Mouse (Mus musculus) heart, embryonic 14.5 days (tissue): ENCODE measurements around the gene Gpr162. TPM values are rescaled to one million over a fixed set of nuclear protein-coding genes. Genes with fewer than 3 reads are reported as not detected.

Experiments
- ATAC-seq: fragments of 200-750 bp; cut with Nextera tagmentation; 2 replicates; pipeline ENCODE4 v1.8.0; 2017; ENCODE audit warnings: low read depth, moderate TSS enrichment; ENCODE audit not compliant: insufficient number of reproducible peaks, insufficient read depth, low FRiP score
- H3K27ac ChIP-seq, 2 experiments: fragments of 200-500 bp in 1 of 2; fragments of 300-500 bp in 1 of 2; sonication (generic) in 1 of 2; replicated peaks in 1 of 2; 2 replicates each; pipeline ENCODE4 v1.5.1; 2012 to 2014; ENCODE audit warnings: low read depth in 2 of 2, low read length in 2 of 2, control low read depth in 1 of 2, mild to moderate bottlenecking in 1 of 2, mixed read lengths in 1 of 2; ENCODE audit not compliant: control insufficient read depth in 1 of 2, insufficient read depth in 1 of 2
- H3K27me3 ChIP-seq: fragments of 300-500 bp; sonication (generic); 2 replicates; pipeline ENCODE4 v1.6.1; 2014; ENCODE audit warnings: mild to moderate bottlenecking, low read length, control low read depth; ENCODE audit not compliant: control insufficient read depth, insufficient read depth
- H3K36me3 ChIP-seq: fragments of 300-500 bp; sonication (generic); 2 replicates; pipeline ENCODE4 v1.6.1; 2014; ENCODE audit warnings: mild to moderate bottlenecking, control low read depth, low read length, mixed read lengths; ENCODE audit not compliant: control insufficient read depth, insufficient read depth
- H3K4me1 ChIP-seq, 2 experiments: fragments of 200-500 bp in 1 of 2; fragments of 300-500 bp in 1 of 2; sonication (generic) in 1 of 2; 2 replicates each; pipeline ENCODE4 v1.6.1; 2012 to 2014; ENCODE audit warnings: low read length in 2 of 2, control low read depth in 1 of 2, mixed read lengths in 1 of 2; ENCODE audit not compliant: control insufficient read depth in 2 of 2, insufficient read depth in 2 of 2
- H3K4me2 ChIP-seq: fragments of 300-500 bp; sonication (generic); 2 replicates; pipeline ENCODE4 v1.6.1; 2014; ENCODE audit warnings: mild to moderate bottlenecking, low read length
- H3K4me3 ChIP-seq, 2 experiments: fragments of 200-500 bp in 1 of 2; fragments of 300-500 bp in 1 of 2; sonication (generic) in 1 of 2; 2 replicates each; pipeline ENCODE4 v1.5.1; 2012 to 2014; ENCODE audit warnings: low read length in 2 of 2, mild to moderate bottlenecking in 2 of 2, control low read depth in 1 of 2, low read depth in 1 of 2, moderate library complexity in 1 of 2; ENCODE audit not compliant: control insufficient read depth in 1 of 2, insufficient read depth in 1 of 2
- H3K9ac ChIP-seq: fragments of 300-500 bp; sonication (generic); 2 replicates; pipeline ENCODE4 v1.6.1; 2014; ENCODE audit warnings: mild to moderate bottlenecking, low read length
- H3K9me3 ChIP-seq: fragments of 300-500 bp; sonication (generic); 2 replicates; pipeline ENCODE4 v1.6.1; 2016; ENCODE audit warnings: low read length, control low read depth; ENCODE audit not compliant: control insufficient read depth
- WGBS: fragments of 180-500 bp; shearing (Covaris S2); extraction: QIAGEN DNeasy Blood & Tissue Kit; methylation state at CpG from one replicate; pipeline ENCODE4 v1.1.7; 2014; 5-methylcytosine and 5-hydroxymethylcytosine counted together
- polyA plus RNA-seq: library from polyadenylated mRNA; unstranded; fragments of >200 nt; fragmentation: Nextera tagmentation; extraction: Ambion mirVana; gene quantifications from 2 replicates; pipeline ENCODE4 v1.2.1, GENCODE M21; 2014

Gpr162 gene
- polyA plus RNA-seq, 1 experiment from 2014 or later: 0.86 TPM

GRCm38 (mm10) chr6:124854647-124855046 lies 9.1 kb downstream of the Gpr162 start:
- Histone ChIP-seq H3K36me3 (peaks cover 13% of the 10 kb centered on the region), H3K9ac (no peak overlapping the region), H3K27ac (no peak overlapping the region), H3K4me1 (peaks cover 2 to 10% of the 10 kb centered on the region in 2 experiments; a peak in 2 of 4 replicates), H3K9me3 (no peaks in the 10 kb centered on the region), H3K27me3 (peaks cover 13% of the 10 kb centered on the region), H3K4me2 (no peak overlapping the region), H3K4me3 (no peak overlapping the region)
- no peak for ATAC-seq
- 61% methylated on average over 12 of the region's 12 CpGs for WGBS

DNA sequence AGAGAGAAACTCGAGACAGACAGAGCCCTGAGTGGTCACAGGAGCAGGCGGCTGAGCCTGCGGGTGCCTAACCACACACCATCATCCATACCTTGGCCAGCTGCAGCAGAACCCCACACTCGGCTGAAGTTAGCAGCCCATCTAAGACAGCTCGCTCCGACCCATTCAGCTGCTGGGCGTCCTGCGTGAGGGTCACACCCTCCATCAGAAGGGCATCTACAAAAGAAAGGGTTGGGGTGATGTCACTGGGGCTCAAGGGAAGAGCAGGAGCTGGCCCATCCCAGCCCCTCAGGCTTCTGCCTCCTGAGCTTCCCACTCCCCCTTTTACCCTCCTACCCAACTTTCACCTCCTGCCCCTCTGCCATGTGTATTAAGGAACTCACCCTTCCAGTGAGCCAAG lies 13.2 kb downstream of the Gpr162 start:
- Histone ChIP-seq H3K9ac (no peak overlapping the region), H3K36me3 (peaks cover 13% of the 10 kb centered on the region), H3K9me3 (no peaks in the 10 kb centered on the region), H3K4me1 (peaks cover 0 to 6% of the 10 kb centered on the region in 2 experiments; a peak in 1 of 4 replicates), H3K4me3 (no peak overlapping the region), H3K4me2 (no peak overlapping the region), H3K27me3 (no peaks in the 10 kb centered on the region), H3K27ac (no peak overlapping the region)
- ATAC-seq: no peak
- WGBS: 46% methylated on average over 8 of the region's 8 CpGs

- ATAC-seq: peak; percentile 49; the same call in 1 of the 2 replicates
- WGBS: 9% methylated on average over 9 of the region's 9 CpGs
- Histone ChIP-seq H3K9ac (no peak overlapping the region), H3K27me3 (no peaks in the 10 kb centered on the region), H3K4me1 (no peaks in the 10 kb centered on the region), H3K4me3 (no peak overlapping the region), H3K4me2 (no peak overlapping the region), H3K27ac (no peak overlapping the region), H3K36me3 (peaks cover 15% of the 10 kb centered on the region), H3K9me3 (no peaks in the 10 kb centered on the region)
These were observed 16.5 kb downstream of the Gpr162 start for GRCm38 (mm10) chr6:124847305-124847704.

- no peaks in the 10 kb centered on the region for H3K9me3 ChIP-seq
- H3K4me3 ChIP-seq: no peak within 1 kb of the TSS
- peaks cover 18% of the 10 kb centered on the region for H3K36me3 ChIP-seq
- peak within 1 kb of the TSS; percentile 62 for H3K9ac ChIP-seq
- 16% methylated on average over 15 of the region's 15 CpGs for WGBS
- H3K27me3 ChIP-seq: no peaks in the 10 kb centered on the region
- peak within 1 kb of the TSS in 1 of 2 experiments; percentile 62; a peak in 2 of 4 replicates for H3K27ac ChIP-seq
- peak within 1 kb of the TSS; percentile 37 for H3K4me2 ChIP-seq
- ATAC-seq: 0 out of 2 replicates have a peak, but pooled peaks have one; percentile 36
- peaks cover 21 to 30% of the 10 kb centered on the region in 2 experiments for H3K4me1 ChIP-seq
These were observed 23.3 kb downstream of the Gpr162 start, which contains the start of gene Gnb3 for GRCm38 (mm10) chr6:124840241-124841167. Gnb3 (minus strand) TSS chr6:124840275.

DNA sequence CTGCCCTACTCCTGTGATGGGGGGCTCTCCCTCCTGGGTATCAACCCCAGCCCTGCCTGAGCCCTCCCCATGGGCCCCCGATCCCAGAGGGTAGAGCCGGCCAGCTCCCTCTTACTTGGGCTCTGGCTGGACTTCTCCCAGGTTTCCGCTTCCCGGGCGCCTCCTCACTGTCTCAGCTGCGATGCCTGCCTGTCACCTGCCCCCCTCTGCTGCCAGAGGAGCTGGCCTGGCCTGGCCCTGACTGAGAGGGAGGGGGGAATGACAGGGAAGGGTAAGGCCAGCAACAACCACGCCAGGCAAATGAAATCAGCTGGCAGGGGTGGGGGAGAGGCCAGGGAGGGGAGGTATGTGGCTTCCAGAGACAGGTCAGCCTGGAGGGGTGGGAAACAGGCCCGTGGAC lies 24.0 kb downstream of the Gpr162 start:
- no peaks in the 10 kb centered on the region for H3K9me3 ChIP-seq
- H3K27ac ChIP-seq: peak overlapping the region in 1 of 2 experiments; percentile 62; a peak in 2 of 4 replicates
- H3K4me2 ChIP-seq: peak overlapping the region; percentile 37
- H3K4me1 ChIP-seq: peaks cover 21 to 30% of the 10 kb centered on the region in 2 experiments
- H3K36me3 ChIP-seq: peaks cover 17% of the 10 kb centered on the region
- H3K27me3 ChIP-seq: no peaks in the 10 kb centered on the region
- WGBS: 5% methylated on average over 8 of the region's 8 CpGs
- no peak overlapping the region for H3K4me3 ChIP-seq
- H3K9ac ChIP-seq: peak overlapping the region; percentile 62
- ATAC-seq: peak; percentile 19

- no peak overlapping the region for H3K4me2 ChIP-seq
- no peak overlapping the region for H3K9ac ChIP-seq
- no peaks in the 10 kb centered on the region for H3K9me3 ChIP-seq
- H3K4me3 ChIP-seq: no peak overlapping the region
- H3K4me1 ChIP-seq: peaks cover 21 to 30% of the 10 kb centered on the region in 2 experiments
- no peak for ATAC-seq
- 65% methylated on average over 7 of the region's 7 CpGs for WGBS
- H3K36me3 ChIP-seq: peaks cover 41% of the 10 kb centered on the region
- no peak overlapping the region for H3K27ac ChIP-seq
- no peaks in the 10 kb centered on the region for H3K27me3 ChIP-seq
These were observed 27.4 kb downstream of the Gpr162 start for GRCm38 (mm10) chr6:124836411-124836810.

DNA sequence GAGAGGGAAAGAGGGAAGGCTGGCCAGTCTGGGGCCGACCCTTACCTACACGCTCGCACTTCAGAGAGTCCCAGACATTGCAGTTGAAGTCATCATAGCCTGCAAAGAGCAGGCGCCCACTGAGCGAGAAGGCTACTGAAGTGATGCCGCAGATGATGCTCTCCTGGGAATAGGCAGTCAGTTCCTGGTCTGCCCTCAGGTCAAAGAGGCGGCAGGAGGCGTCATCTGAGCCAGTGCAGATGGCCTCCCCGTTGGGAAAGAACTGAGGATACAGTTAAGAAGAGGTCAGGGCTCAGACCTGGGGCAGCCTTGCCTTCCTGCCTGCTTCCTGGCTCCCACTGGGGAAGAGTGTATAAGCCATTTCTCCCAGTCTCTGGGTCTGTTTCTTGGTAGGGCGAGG lies 28.3 kb downstream of the Gpr162 start:
- ATAC-seq: no peak
- H3K27me3 ChIP-seq: no peaks in the 10 kb centered on the region
- H3K4me1 ChIP-seq: peaks cover 18 to 33% of the 10 kb centered on the region in 2 experiments
- no peak overlapping the region for H3K27ac ChIP-seq
- H3K4me3 ChIP-seq: no peak overlapping the region
- peaks cover 38% of the 10 kb centered on the region for H3K36me3 ChIP-seq
- H3K9me3 ChIP-seq: no peaks in the 10 kb centered on the region
- H3K9ac ChIP-seq: no peak overlapping the region
- H3K4me2 ChIP-seq: no peak overlapping the region
- 52% methylated on average over 10 of the region's 10 CpGs for WGBS
